Comparison of ENCODE assay signal across 9 mouse cellular contexts in genomic region chr16:38858120-38858749, GRCm38 (mm10). TPM values are rescaled to one million over a fixed set of nuclear protein-coding genes. Genes with fewer than 3 reads are reported as not detected.
A peak's percentile ranks its signal among the peaks of the same experiment; 100 is the strongest.
DNase-seq lines count a peak whose midpoint lies in the region; ATAC-seq and TF ChIP-seq lines count a peak whose summit lies in the region.
"Had no signal": no experiment of that assay in that cellular context is flagged by ENCODE, and none has a peak within 500 bp of the region (broad histone marks: within the 10 kb centered on the region; RNA-seq: fewer than 3 reads in every experiment).

No protein-coding gene starts in this region.

- peaks cover 8% of the 10 kb centered on the region; the same call in 1 of the 2 replicates for H3K27me3 ChIP-seq in embryonic facial prominence, embryonic 13.5 days

- no peaks in the 10 kb centered on the region for H3K36me3 ChIP-seq in embryonic facial prominence, embryonic 13.5 days

- no peak overlapping the region for H3K27ac ChIP-seq in gastrocnemius, adult 2 months
- H3K27ac ChIP-seq in embryonic facial prominence, embryonic 13.5 days = no peak overlapping the region

- no peak for ATAC-seq in embryonic facial prominence, embryonic 13.5 days (ENCODE audit: insufficient number of reproducible peaks, insufficient read depth, low FRiP score, low TSS enrichment, low read depth)
- 0 out of 2 replicates have a peak, but pooled peaks have one; percentile 38 for ATAC-seq in megakaryocyte, adult 5-6 weeks (ENCODE audit: poor library complexity, severe bottlenecking)

- whole genome bisulfite sequencing in embryonic facial prominence, embryonic 13.5 days = 27% methylated on average over 8 of the region's 8 CpGs

- peak; percentile 73 for TF ChIP-seq CTCF in gastrocnemius, adult 2 months (IDR thresholded peaks at IDR 0.05)

- intact Hi-C loops in gastrocnemius, adult 2 months (cut with DNase I) = loop anchor here (2.0 kb wide), 1 partner anchor 195 kb away; no protein-coding TSS in a partner anchor

- no peaks in the 10 kb centered on the region for H3K4me1 ChIP-seq in embryonic facial prominence, embryonic 13.5 days

- H3K9ac ChIP-seq in embryonic facial prominence, embryonic 13.5 days = no peak overlapping the region

- peak overlapping the region; percentile 34; the same call in 1 of the 2 replicates for H3K4me2 ChIP-seq in embryonic facial prominence, embryonic 13.5 days

- no peak for DNase-seq in gastrocnemius, adult 2 months
- DNase-seq in gastrocnemius, postnatal 10 days = no peak
- peak; percentile 7 for DNase-seq in ovary, postnatal 14 days (ENCODE audit: low spot score)
- DNase-seq in ovary, postnatal 36 days (ENCODE audit: low spot score) = no peak
- DNase-seq in frontal cortex, postnatal 25 days (ENCODE audit: low spot score in 2 of 2) = no peak
- DNase-seq in T-cell, adult 2 months (ENCODE audit: low spot score) = no peak

- H3K4me3 ChIP-seq in gastrocnemius, adult 2 months = no peak overlapping the region
- no peak overlapping the region for H3K4me3 ChIP-seq in embryonic facial prominence, embryonic 13.5 days

- H3K9me3 ChIP-seq in embryonic facial prominence, embryonic 13.5 days = no peaks in the 10 kb centered on the region

RNA-seq across cellular contexts. Expression of gene 4930435E12Rik, which starts 29.7 kb away (rescaled TPM):
- total RNA-seq in gastrocnemius, adult 2 months (2021) = not detected
- total RNA-seq in gastrocnemius, postnatal 10 days (2021) = not detected
- polyA plus RNA-seq in embryonic facial prominence, embryonic 13.5 days (2015; fragmentation: Nextera tagmentation; extraction: Ambion mirVana) = not detected in 2 replicates
- not detected in 2 replicates for total RNA-seq in megakaryocyte, adult 5-6 weeks (2015)
- total RNA-seq in megakaryocyte, adult 5-6 weeks (2017) = not detected in 2 replicates
- polyA plus RNA-seq: liver, embryonic 16.5 days had no signal

RNA-seq across cellular contexts. Expression of gene Igsf11, which starts 34.2 kb away (rescaled TPM):
- total RNA-seq in gastrocnemius, adult 2 months (2021) = under 1 TPM; 0.17 to 0.18 TPM
- total RNA-seq in gastrocnemius, postnatal 10 days (2021) = 1 to 10 TPM; 1.4 to 1.6 TPM
- polyA plus RNA-seq in embryonic facial prominence, embryonic 13.5 days (2015; fragmentation: Nextera tagmentation; extraction: Ambion mirVana) = 0.66 and 0.73 TPM in 2 replicates
- not detected in 2 replicates for total RNA-seq in megakaryocyte, adult 5-6 weeks (2015)
- not detected in 2 replicates for total RNA-seq in megakaryocyte, adult 5-6 weeks (2017)

RNA-seq across cellular contexts. Expression of gene Upk1b, which starts 58.1 kb away (rescaled TPM):
- not detected for total RNA-seq in gastrocnemius, adult 2 months (2021)
- not detected for total RNA-seq in gastrocnemius, postnatal 10 days (2021)
- polyA plus RNA-seq in embryonic facial prominence, embryonic 13.5 days (2015; fragmentation: Nextera tagmentation; extraction: Ambion mirVana) = 4.6 and 5.2 TPM in 2 replicates
- 1.0 and 1.3 TPM in 2 replicates for total RNA-seq in megakaryocyte, adult 5-6 weeks (2015)
- 1.2 and 1.7 TPM in 2 replicates for total RNA-seq in megakaryocyte, adult 5-6 weeks (2017)
